Mouse (Mus musculus): ENCODE measurements at regions not wholly inside any gene's neighbourhood (a gene's known extent, or its start where the extent isn't known, plus 50 kb on each side); places are given as distances from the start of the nearest gene placed in this dataset.

- no peak for DNase-seq (ENCODE audit: low spot score in 2 of 2)
Measured at GRCm38 (mm10) chr16:13487659-13488058, 180.3 kb downstream of the Parn start.

GRCm38 (mm10) chr16:13486571-13486970 lies 181.4 kb downstream of the Parn start:
- DNase-seq (ENCODE audit: low spot score in 2 of 2), result no peak

GRCm38 (mm10) chr16:13480221-13480620 lies 187.7 kb downstream of the Parn start:
- DNase-seq (ENCODE audit: low spot score in 2 of 2), result no peak

GRCm38 (mm10) chr16:13476653-13477052 lies 191.3 kb downstream of the Parn start:
- no peak for DNase-seq (ENCODE audit: low spot score in 2 of 2)

DNA sequence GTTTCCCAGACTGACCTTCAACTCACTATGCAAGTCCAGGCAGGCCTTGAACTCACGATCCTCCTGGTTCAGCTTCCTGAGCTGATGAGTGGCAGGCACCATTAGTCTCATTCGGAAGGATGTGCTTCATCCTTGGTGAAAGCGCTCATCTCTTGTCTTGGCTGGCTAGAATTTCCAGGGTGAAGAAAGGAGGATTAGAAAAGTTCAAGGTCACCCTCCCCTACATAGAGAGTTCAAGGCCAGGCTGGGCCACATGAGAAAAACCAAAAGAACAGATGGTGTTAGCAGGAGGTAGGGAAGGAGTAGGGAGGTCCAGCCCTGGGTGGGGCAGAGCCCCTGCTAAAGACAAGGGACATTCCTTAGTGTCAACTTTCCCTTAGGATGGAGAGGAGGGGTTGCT lies 193.0 kb downstream of the Parn start:
- DNase-seq (ENCODE audit: low spot score in 2 of 2), result no peak

DNA sequence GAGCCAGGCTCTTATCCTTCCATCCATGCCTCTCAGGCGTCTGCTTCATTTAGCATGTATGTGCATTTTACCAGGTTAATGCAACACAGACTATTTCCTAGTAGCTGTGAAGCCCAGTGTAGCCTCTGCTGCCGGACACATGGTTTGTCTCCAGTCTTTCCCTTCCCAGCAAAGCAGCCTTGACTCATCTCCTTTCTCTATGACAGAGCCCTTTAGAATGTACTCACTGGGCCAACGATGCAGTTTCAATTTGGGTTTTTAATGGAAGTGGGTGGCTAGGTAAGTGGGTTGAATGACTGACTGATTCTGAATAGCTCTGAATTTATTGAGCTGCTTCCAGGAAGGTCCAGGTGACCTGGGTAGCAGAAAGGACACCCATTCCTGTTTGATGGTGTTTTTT lies 193.7 kb downstream of the Parn start:
- no peak for DNase-seq (ENCODE audit: low spot score in 2 of 2)

GRCm38 (mm10) chr16:13467139-13467538 lies 200.8 kb downstream of the Parn start:
- peak in 1 of 2 experiments; percentile 6 for DNase-seq (ENCODE audit: low spot score in 2 of 2)

Small RNA genes lying in the stretch of these regions (microRNA-seq; reads per million reads assigned to microRNA genes)
- 0 reads per million in 2 experiments for gene Mir6365
